Mouse (Mus musculus) heart, embryonic 12.5 days (tissue): ENCODE data around the gene Pgf. TPM values are rescaled to one million over a fixed set of nuclear protein-coding genes. Genes with fewer than 3 reads are reported as not detected.
A peak's percentile ranks its signal among the peaks of the same experiment; 100 is the strongest.

Experiments
- ATAC-seq: fragments of 200-750 bp; cut with Nextera tagmentation; 2 replicates; pipeline ENCODE4 v1.8.0; 2017; ENCODE audit warnings: moderate TSS enrichment, moderate library complexity; ENCODE audit not compliant: insufficient number of reproducible peaks, low FRiP score
- H3K27ac ChIP-seq: fragments of 300-500 bp; sonication (generic); 2 replicates; pipeline ENCODE4 v1.5.1; 2016; ENCODE audit warnings: mild to moderate bottlenecking, moderate library complexity; ENCODE audit not compliant: poor library complexity, severe bottlenecking
- H3K27me3 ChIP-seq: fragments of 300-500 bp; sonication (generic); replicated peaks from 2 replicates; pipeline ENCODE4 v1.6.1; 2016; ENCODE audit warnings: mild to moderate bottlenecking, moderate library complexity
- H3K36me3 ChIP-seq: fragments of 300-500 bp; sonication (generic); 2 replicates; pipeline ENCODE4 v1.6.1; 2016; ENCODE audit warnings: mild to moderate bottlenecking, moderate library complexity
- H3K4me1 ChIP-seq: fragments of 300-500 bp; sonication (generic); replicated peaks from 2 replicates; pipeline ENCODE4 v1.6.1; 2016; ENCODE audit warnings: mild to moderate bottlenecking
- H3K4me2 ChIP-seq: fragments of 300-500 bp; sonication (generic); 2 replicates; pipeline ENCODE4 v1.6.1; 2016; ENCODE audit warnings: mild to moderate bottlenecking, moderate library complexity
- H3K4me3 ChIP-seq: fragments of 300-500 bp; sonication (generic); 2 replicates; pipeline ENCODE4 v1.5.1; 2016; ENCODE audit warnings: mild to moderate bottlenecking
- H3K9ac ChIP-seq: fragments of 300-500 bp; sonication (generic); 2 replicates; pipeline ENCODE4 v1.6.1; 2016; ENCODE audit warnings: mild to moderate bottlenecking, moderate library complexity
- H3K9me3 ChIP-seq: fragments of 300-500 bp; sonication (generic); replicated peaks from 2 replicates; pipeline ENCODE4 v1.6.1; 2016; ENCODE audit warnings: mild to moderate bottlenecking, moderate library complexity
- WGBS: fragments of 180-500 bp; shearing (Covaris S2); methylation state at CpG from one replicate; pipeline ENCODE4 v1.1.7; 2016; 5-methylcytosine and 5-hydroxymethylcytosine counted together
- polyA plus RNA-seq: library from polyadenylated mRNA; unstranded; fragments of >200 nt; fragmentation: Nextera tagmentation; extraction: Ambion mirVana; gene quantifications from 2 replicates; pipeline ENCODE4 v1.2.1, GENCODE M21; 2016

Gene Pgf
- 8.3 TPM in 2 replicates for polyA plus RNA-seq

GRCm38 (mm10) chr12:85177740-85178239, at the start of gene Pgf:
Gene Pgf (minus strand): TSS chr12:85177790.
- peak within 1 kb of the TSS; percentile 33 for H3K9ac ChIP-seq
- peak within 1 kb of the TSS; percentile 38 for H3K4me3 ChIP-seq
- peaks cover 61% of the 10 kb centered on the region for H3K4me1 ChIP-seq
- H3K27me3 ChIP-seq = peaks cover 41% of the 10 kb centered on the region
- WGBS = 79% methylated on average over 10 of the region's 10 CpGs
- peak within 1 kb of the TSS; percentile 69 for H3K4me2 ChIP-seq
- no peaks in the 10 kb centered on the region for H3K36me3 ChIP-seq
- H3K27ac ChIP-seq = no peak within 1 kb of the TSS
- H3K9me3 ChIP-seq = no peaks in the 10 kb centered on the region
- no peak for ATAC-seq

DNA sequence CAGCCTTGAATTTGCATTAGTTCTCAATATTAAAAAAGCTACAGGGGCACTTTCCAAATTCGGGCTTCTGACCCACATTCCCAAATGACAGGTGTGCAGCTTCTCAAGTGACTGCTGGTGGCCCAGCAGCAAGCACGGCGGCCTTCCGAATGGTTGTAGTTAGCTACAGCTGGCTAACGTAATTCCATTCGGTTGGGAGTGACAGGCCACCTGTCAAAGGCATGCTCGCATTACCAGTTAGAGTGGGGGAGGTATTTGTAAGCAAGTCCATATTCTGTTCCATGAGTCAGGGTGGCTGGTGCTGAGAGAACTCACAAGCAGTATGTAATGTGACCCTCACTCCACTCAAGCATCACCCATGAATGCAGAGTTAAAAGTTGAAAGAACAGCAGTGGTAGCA, 49.6 kb upstream of the Pgf start:
- H3K4me3 ChIP-seq = no peak overlapping the region
- WGBS = 54% methylated on average over 7 of the region's 7 CpGs
- no peaks in the 10 kb centered on the region for H3K27me3 ChIP-seq
- peaks cover 16% of the 10 kb centered on the region for H3K4me1 ChIP-seq
- no peak overlapping the region for H3K9ac ChIP-seq
- H3K36me3 ChIP-seq = peaks cover 51% of the 10 kb centered on the region
- H3K9me3 ChIP-seq = peaks cover 3% of the 10 kb centered on the region; the same call in 1 of the 2 replicates
- H3K27ac ChIP-seq = no peak overlapping the region
- no peak for ATAC-seq
- H3K4me2 ChIP-seq = no peak overlapping the region

DNA sequence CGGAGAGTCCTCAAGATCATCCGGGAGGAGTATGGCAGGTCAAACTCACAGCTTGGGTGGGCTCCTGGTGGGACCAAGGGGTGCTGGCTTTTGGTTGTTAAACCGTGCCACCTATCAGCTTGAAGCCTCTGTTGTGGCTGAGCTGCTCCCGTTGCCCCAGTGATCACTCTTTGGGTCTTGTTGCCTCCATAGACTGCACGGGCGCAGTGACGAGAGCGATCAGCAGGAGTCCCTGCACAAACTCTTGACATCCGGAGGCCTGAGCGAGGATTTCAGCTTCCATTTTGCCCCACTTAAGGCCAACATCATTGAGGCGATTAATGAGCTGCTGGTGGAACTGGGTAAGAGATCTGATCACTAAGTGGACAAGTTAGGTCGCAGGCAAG, 42.3 kb upstream of the Pgf start:
- peaks cover 38% of the 10 kb centered on the region for H3K36me3 ChIP-seq

DNA sequence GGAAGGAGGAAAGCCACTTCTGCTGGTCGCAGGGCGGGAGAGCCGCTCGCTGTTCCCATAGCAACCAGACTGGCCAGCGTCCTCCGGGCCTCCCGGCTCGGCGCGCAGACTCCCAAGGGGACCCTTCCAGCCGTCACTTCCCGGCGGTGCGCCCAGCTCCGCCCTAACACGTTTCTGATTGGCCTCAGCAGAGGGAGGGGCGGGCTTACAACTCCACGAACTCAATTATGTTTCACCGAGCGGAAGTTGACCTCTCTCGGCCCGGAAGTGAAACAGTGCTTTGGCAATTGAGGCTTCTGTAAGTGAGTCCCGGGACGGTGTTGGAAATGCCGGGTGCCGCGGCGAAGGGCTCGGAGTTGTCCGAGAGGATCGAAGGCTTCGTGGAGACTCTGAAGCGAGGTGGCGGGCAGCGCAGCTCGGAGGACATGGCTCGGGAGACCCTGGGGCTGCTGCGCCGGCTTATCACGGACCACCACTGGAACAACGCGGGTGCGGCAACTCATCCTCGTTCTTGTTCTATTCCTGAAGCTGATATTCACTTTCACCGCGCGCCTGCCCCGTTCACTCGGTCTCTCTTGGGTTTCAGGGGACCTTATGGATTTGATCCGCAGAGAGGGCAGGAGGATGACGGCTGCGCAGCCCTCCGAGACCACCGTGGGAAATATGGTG, 41.8 kb upstream of the Pgf start, which contains the start of gene Eif2b2:
Eif2b2 (plus strand) TSS at position 246 of the 669 bp plus-strand sequence.
- Histone ChIP-seq H3K4me1 (peaks cover 15% of the 10 kb centered on the region), H3K4me2 (peak within 1 kb of the TSS; percentile 87), H3K9me3 (no peaks in the 10 kb centered on the region), H3K27me3 (no peaks in the 10 kb centered on the region), H3K9ac (peak within 1 kb of the TSS; percentile 84), H3K27ac (peak within 1 kb of the TSS; percentile 36; the same call in 1 of the 2 replicates), H3K4me3 (peak within 1 kb of the TSS; percentile 88), H3K36me3 (peaks cover 33% of the 10 kb centered on the region)
- peak; percentile 100 for ATAC-seq
- under 1% methylated on average over 54 of the region's 54 CpGs for WGBS

More for the DNA sequence above, 42.3 kb upstream of the Pgf start:
- Histone ChIP-seq H3K27ac (peak overlapping the region; percentile 36; the same call in 1 of the 2 replicates), H3K4me1 (peaks cover 15% of the 10 kb centered on the region), H3K4me3 (peak overlapping the region; percentile 88), H3K4me2 (peak overlapping the region; percentile 87), H3K27me3 (no peaks in the 10 kb centered on the region), H3K9me3 (no peaks in the 10 kb centered on the region), H3K9ac (peak overlapping the region; percentile 84)
- WGBS = 1% methylated on average over 12 of the region's 12 CpGs
- peak; percentile 14; the same call in 1 of the 2 replicates for ATAC-seq

DNA sequence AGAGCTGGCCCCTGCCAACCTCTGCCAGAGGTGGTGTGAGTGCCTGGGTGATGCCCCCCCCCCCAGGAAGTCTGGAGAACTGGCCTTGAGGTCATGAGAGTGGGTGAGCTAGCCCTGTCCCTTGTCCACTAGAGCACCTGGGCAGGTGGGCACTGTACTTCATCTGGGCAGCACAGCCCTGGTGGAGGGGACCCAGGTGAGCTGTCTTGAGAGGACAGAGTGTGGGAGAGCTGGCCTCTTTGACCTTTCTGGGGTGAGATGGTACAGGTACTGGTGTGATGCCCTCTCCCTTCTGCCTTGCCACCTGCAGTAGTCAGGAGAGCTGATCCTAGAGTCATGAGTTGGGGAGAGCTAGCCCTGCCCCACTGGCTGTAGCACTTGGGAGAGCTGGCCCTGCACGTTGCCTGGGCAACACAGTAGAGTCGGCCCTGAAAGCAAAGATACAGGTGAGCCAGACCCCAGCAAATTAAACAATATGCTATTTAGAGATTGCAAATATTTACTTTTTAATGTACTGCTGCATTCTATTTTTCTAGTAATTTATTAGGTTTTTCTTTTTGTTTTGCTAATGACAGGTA, 40.2 kb upstream of the Pgf start:
- Histone ChIP-seq H3K4me2 (no peak overlapping the region), H3K4me1 (peaks cover 15% of the 10 kb centered on the region), H3K9ac (no peak overlapping the region), H3K36me3 (peaks cover 18% of the 10 kb centered on the region), H3K4me3 (no peak overlapping the region), H3K27ac (no peak overlapping the region), H3K27me3 (no peaks in the 10 kb centered on the region), H3K9me3 (no peaks in the 10 kb centered on the region)
- ATAC-seq = no peak
- WGBS = 62% methylated on average over 2 of the region's 2 CpGs

DNA sequence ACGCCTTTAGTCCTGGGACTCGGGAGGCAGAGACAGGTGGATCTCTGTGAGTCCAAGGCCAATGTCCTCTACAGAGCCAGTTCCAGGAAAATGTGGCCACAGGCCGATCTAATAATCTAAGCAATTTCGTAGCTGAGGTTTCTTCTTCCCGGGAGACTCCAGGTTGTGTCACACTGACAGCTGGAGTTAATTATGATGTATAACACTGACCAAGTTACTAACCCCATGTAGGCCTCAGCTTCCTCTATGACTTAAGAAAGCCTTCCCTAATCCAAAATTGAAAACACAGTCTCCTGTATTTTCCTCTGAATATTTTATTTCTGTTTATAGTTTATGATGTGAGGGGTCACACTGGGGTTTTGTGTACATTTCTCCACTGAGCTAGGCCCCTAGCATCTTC, 37.4 kb upstream of the Pgf start:
- ATAC-seq = no peak
- no peak overlapping the region for H3K4me3 ChIP-seq
- 68% methylated on average over 5 of the region's 5 CpGs for WGBS
- H3K27me3 ChIP-seq = no peaks in the 10 kb centered on the region
- no peak overlapping the region for H3K27ac ChIP-seq
- H3K4me1 ChIP-seq = peaks cover 5% of the 10 kb centered on the region
- H3K9ac ChIP-seq = no peak overlapping the region
- no peak overlapping the region for H3K4me2 ChIP-seq
- H3K9me3 ChIP-seq = no peaks in the 10 kb centered on the region
- no peaks in the 10 kb centered on the region for H3K36me3 ChIP-seq

- no peak overlapping the region for H3K4me2 ChIP-seq
- no peaks in the 10 kb centered on the region for H3K9me3 ChIP-seq
- H3K9ac ChIP-seq = no peak overlapping the region
- WGBS = 36% methylated on average over 7 of the region's 7 CpGs
- H3K4me1 ChIP-seq = 0 out of 2 replicates have a peak, but pooled peaks cover 2% of the 10 kb centered on the region
- no peak overlapping the region for H3K27ac ChIP-seq
- no peaks in the 10 kb centered on the region for H3K36me3 ChIP-seq
- ATAC-seq = no peak
- H3K4me3 ChIP-seq = no peak overlapping the region
- H3K27me3 ChIP-seq = no peaks in the 10 kb centered on the region
Measured at GRCm38 (mm10) chr12:85208687-85209199, 31.2 kb upstream of the Pgf start.

GRCm38 (mm10) chr12:85205425-85205824, 27.8 kb upstream of the Pgf start:
- Histone ChIP-seq H3K9me3 (no peaks in the 10 kb centered on the region), H3K27ac (no peak overlapping the region), H3K27me3 (0 out of 2 replicates have a peak, but pooled peaks cover 2% of the 10 kb centered on the region), H3K4me1 (peaks cover 22% of the 10 kb centered on the region), H3K4me2 (no peak overlapping the region), H3K9ac (no peak overlapping the region), H3K36me3 (no peaks in the 10 kb centered on the region), H3K4me3 (no peak overlapping the region)
- no peak for ATAC-seq
- WGBS = 79% methylated on average over 10 of the region's 10 CpGs

GRCm38 (mm10) chr12:85204105-85204504, 26.5 kb upstream of the Pgf start:
- H3K4me3 ChIP-seq = no peak overlapping the region
- H3K4me1 ChIP-seq = peaks cover 25% of the 10 kb centered on the region
- H3K4me2 ChIP-seq = no peak overlapping the region
- H3K9ac ChIP-seq = no peak overlapping the region
- no peak overlapping the region for H3K27ac ChIP-seq
- H3K27me3 ChIP-seq = 0 out of 2 replicates have a peak, but pooled peaks cover 10% of the 10 kb centered on the region
- H3K36me3 ChIP-seq = no peaks in the 10 kb centered on the region
- no peaks in the 10 kb centered on the region for H3K9me3 ChIP-seq
- WGBS = 51% methylated on average over 8 of the region's 8 CpGs
- ATAC-seq = no peak

GRCm38 (mm10) chr12:85203699-85204098, 26.1 kb upstream of the Pgf start:
- peaks cover 25% of the 10 kb centered on the region for H3K4me1 ChIP-seq
- H3K4me2 ChIP-seq = no peak overlapping the region
- H3K27me3 ChIP-seq = 0 out of 2 replicates have a peak, but pooled peaks cover 10% of the 10 kb centered on the region
- no peak overlapping the region for H3K9ac ChIP-seq
- no peaks in the 10 kb centered on the region for H3K36me3 ChIP-seq
- WGBS = 66% methylated on average over 5 of the region's 5 CpGs
- H3K9me3 ChIP-seq = no peaks in the 10 kb centered on the region
- no peak overlapping the region for H3K27ac ChIP-seq
- ATAC-seq = no peak
- H3K4me3 ChIP-seq = no peak overlapping the region

DNA sequence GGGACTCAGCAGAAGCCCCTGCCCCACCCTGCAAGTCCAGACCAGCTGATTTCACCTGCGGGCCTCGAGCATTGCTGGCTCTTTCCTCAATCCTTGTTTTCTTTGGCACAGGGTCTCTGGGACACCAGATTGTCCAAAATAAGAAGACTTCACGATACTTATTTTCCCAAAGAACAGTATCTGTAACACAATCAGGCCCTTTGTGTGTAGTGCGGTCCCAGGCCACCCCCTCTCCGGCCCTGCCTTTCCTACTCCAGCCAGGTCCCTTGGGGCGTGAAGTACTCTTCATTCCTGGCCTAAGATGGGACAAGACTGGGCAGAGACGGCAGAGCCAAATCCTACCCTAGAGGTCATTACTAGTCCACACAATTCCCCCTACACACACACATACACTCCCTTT, 24.6 kb upstream of the Pgf start:
- H3K27ac ChIP-seq = no peak overlapping the region
- H3K4me2 ChIP-seq = no peak overlapping the region
- no peak overlapping the region for H3K9ac ChIP-seq
- H3K27me3 ChIP-seq = 0 out of 2 replicates have a peak, but pooled peaks cover 10% of the 10 kb centered on the region
- 73% methylated on average over 7 of the region's 7 CpGs for WGBS
- no peaks in the 10 kb centered on the region for H3K36me3 ChIP-seq
- no peak for ATAC-seq
- peaks cover 35% of the 10 kb centered on the region for H3K4me1 ChIP-seq
- no peaks in the 10 kb centered on the region for H3K9me3 ChIP-seq
- H3K4me3 ChIP-seq = no peak overlapping the region
